Mouse (Mus musculus): ENCODE measurements around the gene Gm5458.
"Not testable (repeated sequence)": the region's sequence is repeated elsewhere in the genome, so short reads cannot be mapped to it uniquely, and the experiment has no call there.

Gene Gm5458

GRCm38 (mm10) chr14:19602481-19602880, at the start of gene Gm5458:
TSS of gene Gm5458 (minus strand) at chr14:19602581.
- TF ChIP-seq GATA4 (IDR thresholded peaks at IDR 0.05; ENCODE audit: insufficient replicate concordance, low read length): not testable (repeated sequence)

GRCm38 (mm10) chr14:19646232-19646631, 43.9 kb upstream of the Gm5458 start:
- TF ChIP-seq GATA4 (IDR thresholded peaks at IDR 0.05; ENCODE audit: insufficient replicate concordance, low read length): no peak

- TF ChIP-seq GATA4 (IDR thresholded peaks at IDR 0.05; ENCODE audit: insufficient replicate concordance, low read length): not testable (repeated sequence)
These were observed 17.3 kb downstream of the Gm5458 start, which contains the start of gene Gm2237 for GRCm38 (mm10) chr14:19584804-19585667. TSS of gene Gm2237 (minus strand) at chr14:19585135.

GRCm38 (mm10) chr14:19549863-19550262, 52.5 kb downstream of the Gm5458 start, which contains the start of gene Gm2244:
TSS of gene Gm2244 (minus strand) at chr14:19549963.
- not testable (repeated sequence) for TF ChIP-seq GATA4 (IDR thresholded peaks at IDR 0.05; ENCODE audit: insufficient replicate concordance, low read length)
